Mouse (Mus musculus) heart, embryonic 15.5 days (tissue): ENCODE results near the gene Gm44503. TPM values are rescaled to one million over a fixed set of nuclear protein-coding genes. Genes with fewer than 3 reads are reported as not detected.

Experiments used
- ATAC-seq: fragments of 200-750 bp; cut with Nextera tagmentation; replicated peaks from 2 replicates; pipeline ENCODE4 v1.8.0; 2017; ENCODE audit warnings: low read depth, moderate TSS enrichment; ENCODE audit not compliant: insufficient number of reproducible peaks, insufficient read depth, low FRiP score
- H3K27ac ChIP-seq: fragments of 300-500 bp; sonication (generic); 2 replicates; pipeline ENCODE4 v1.5.1; 2015; ENCODE audit warnings: mild to moderate bottlenecking, inconsistent platforms
- H3K27me3 ChIP-seq: fragments of 300-500 bp; sonication (generic); 2 replicates; pipeline ENCODE4 v1.6.1; 2015; ENCODE audit warnings: inconsistent platforms
- H3K36me3 ChIP-seq: fragments of 300-500 bp; sonication (generic); 2 replicates; pipeline ENCODE4 v1.6.1; 2015; ENCODE audit warnings: mild to moderate bottlenecking, inconsistent platforms
- H3K4me1 ChIP-seq: fragments of 300-500 bp; sonication (generic); replicated peaks from 2 replicates; pipeline ENCODE4 v1.6.1; 2015; ENCODE audit warnings: inconsistent platforms
- H3K4me2 ChIP-seq: fragments of 300-500 bp; sonication (generic); 2 replicates; pipeline ENCODE4 v1.6.1; 2015; ENCODE audit warnings: inconsistent platforms, mild to moderate bottlenecking, moderate library complexity
- H3K4me3 ChIP-seq: fragments of 300-500 bp; sonication (generic); 2 replicates; pipeline ENCODE4 v1.5.1; 2015; ENCODE audit warnings: mild to moderate bottlenecking, inconsistent platforms
- H3K9ac ChIP-seq: fragments of 300-500 bp; sonication (generic); 2 replicates; pipeline ENCODE4 v1.6.1; 2015; ENCODE audit warnings: mild to moderate bottlenecking, inconsistent platforms
- H3K9me3 ChIP-seq: fragments of 300-500 bp; sonication (generic); replicated peaks from 2 replicates; pipeline ENCODE4 v1.6.1; 2016; ENCODE audit warnings: inconsistent platforms
- WGBS: fragments of 180-500 bp; shearing (Covaris S2); methylation state at CpG from one replicate; pipeline ENCODE4 v1.1.7; 2015; ENCODE audit warnings: mixed read lengths; 5-methylcytosine and 5-hydroxymethylcytosine counted together
- polyA plus RNA-seq: library from polyadenylated mRNA; unstranded; fragments of >200 nt; fragmentation: Nextera tagmentation; extraction: Ambion mirVana; gene quantifications from 2 replicates; pipeline ENCODE4 v1.2.1, GENCODE M21; 2015

The Gm44503 gene
- polyA plus RNA-seq, 1 experiment from 2014 or later, result not detected

- Histone ChIP-seq H3K36me3 (peaks cover 20% of the 10 kb centered on the region), H3K9ac (no peak overlapping the region), H3K4me1 (no peaks in the 10 kb centered on the region), H3K9me3 (peaks cover 3% of the 10 kb centered on the region; the same call in 1 of the 2 replicates), H3K27ac (no peak overlapping the region), H3K4me2 (no peak overlapping the region), H3K27me3 (no peaks in the 10 kb centered on the region), H3K4me3 (no peak overlapping the region)
- WGBS, result 62% methylated on average over 3 of the region's 3 CpGs
- no peak for ATAC-seq
These were observed 15.2 kb upstream of the Gm44503 start for GRCm38 (mm10) chr9:72943424-72943823.

- Histone ChIP-seq H3K36me3 (peaks cover 20% of the 10 kb centered on the region), H3K27ac (no peak overlapping the region), H3K4me3 (no peak overlapping the region), H3K4me2 (no peak overlapping the region), H3K27me3 (no peaks in the 10 kb centered on the region), H3K9ac (no peak overlapping the region), H3K9me3 (peaks cover 3% of the 10 kb centered on the region; the same call in 1 of the 2 replicates), H3K4me1 (no peaks in the 10 kb centered on the region)
- ATAC-seq, result no peak
- WGBS, result 89% methylated on average over 13 of the region's 13 CpGs
These were observed 14.4 kb upstream of the Gm44503 start for GRCm38 (mm10) chr9:72944286-72944685.

GRCm38 (mm10) chr9:72947010-72947409 lies 11.6 kb upstream of the Gm44503 start:
- Histone ChIP-seq H3K27me3 (no peaks in the 10 kb centered on the region), H3K36me3 (peaks cover 20% of the 10 kb centered on the region), H3K9ac (no peak overlapping the region), H3K4me3 (no peak overlapping the region), H3K4me1 (no peaks in the 10 kb centered on the region), H3K4me2 (no peak overlapping the region), H3K9me3 (peaks cover 3% of the 10 kb centered on the region; the same call in 1 of the 2 replicates), H3K27ac (no peak overlapping the region)
- no peak for ATAC-seq
- 90% methylated on average over 1 of the region's 1 CpGs for WGBS

- 65% methylated on average over 7 of the region's 7 CpGs for WGBS
These were observed 9.1 kb upstream of the Gm44503 start for GRCm38 (mm10) chr9:72949572-72949971.

GRCm38 (mm10) chr9:72954746-72955145 lies 3.9 kb upstream of the Gm44503 start:
- Histone ChIP-seq H3K9me3 (no peaks in the 10 kb centered on the region), H3K9ac (no peak overlapping the region), H3K27ac (no peak overlapping the region), H3K4me2 (no peak overlapping the region), H3K4me1 (peaks cover 6% of the 10 kb centered on the region), H3K27me3 (no peaks in the 10 kb centered on the region), H3K4me3 (no peak overlapping the region), H3K36me3 (no peaks in the 10 kb centered on the region)
- no peak for ATAC-seq
- WGBS, result 42% methylated on average over 2 of the region's 2 CpGs

More at GRCm38 (mm10) chr9:72949572-72949971, 9.1 kb upstream of the Gm44503 start:
- Histone ChIP-seq H3K9me3 (peaks cover 3% of the 10 kb centered on the region; the same call in 1 of the 2 replicates), H3K27ac (no peak overlapping the region), H3K4me1 (no peaks in the 10 kb centered on the region), H3K4me3 (no peak overlapping the region), H3K36me3 (peaks cover 20% of the 10 kb centered on the region), H3K9ac (no peak overlapping the region), H3K4me2 (no peak overlapping the region), H3K27me3 (no peaks in the 10 kb centered on the region)
- ATAC-seq, result no peak

GRCm38 (mm10) chr9:72955546-72955945 lies 3.1 kb upstream of the Gm44503 start:
- Histone ChIP-seq H3K9me3 (no peaks in the 10 kb centered on the region), H3K27ac (no peak overlapping the region), H3K27me3 (no peaks in the 10 kb centered on the region), H3K4me2 (no peak overlapping the region), H3K36me3 (no peaks in the 10 kb centered on the region), H3K9ac (no peak overlapping the region), H3K4me1 (peaks cover 6% of the 10 kb centered on the region), H3K4me3 (no peak overlapping the region)
- WGBS, result 22% methylated on average over 1 of the region's 1 CpGs
- ATAC-seq, result no peak

- no peaks in the 10 kb centered on the region for H3K9me3 ChIP-seq
- no peak overlapping the region for H3K9ac ChIP-seq
- H3K27me3 ChIP-seq, result no peaks in the 10 kb centered on the region
- WGBS, result 62% methylated on average over 8 of the region's 8 CpGs
- no peak for ATAC-seq
- peaks cover 6% of the 10 kb centered on the region for H3K4me1 ChIP-seq
- H3K36me3 ChIP-seq, result no peaks in the 10 kb centered on the region
- H3K4me2 ChIP-seq, result no peak overlapping the region
- no peak overlapping the region for H3K4me3 ChIP-seq
- H3K27ac ChIP-seq, result no peak overlapping the region
These were observed 2.7 kb downstream of the Gm44503 start for GRCm38 (mm10) chr9:72961346-72961745.

- Histone ChIP-seq H3K9me3 (no peaks in the 10 kb centered on the region), H3K9ac (no peak overlapping the region), H3K4me3 (no peak overlapping the region), H3K27me3 (no peaks in the 10 kb centered on the region), H3K4me1 (peaks cover 6% of the 10 kb centered on the region), H3K4me2 (no peak overlapping the region), H3K36me3 (no peaks in the 10 kb centered on the region), H3K27ac (no peak overlapping the region)
- ATAC-seq, result no peak
- 67% methylated on average over 15 of the region's 15 CpGs for WGBS
These were observed 3.3 kb downstream of the Gm44503 start for GRCm38 (mm10) chr9:72961959-72962358.

GRCm38 (mm10) chr9:72968349-72969061 lies 9.9 kb downstream of the Gm44503 start:
- Histone ChIP-seq H3K4me1 (no peaks in the 10 kb centered on the region), H3K4me3 (no peak overlapping the region), H3K9me3 (no peaks in the 10 kb centered on the region), H3K9ac (no peak overlapping the region), H3K36me3 (no peaks in the 10 kb centered on the region), H3K27ac (no peak overlapping the region), H3K27me3 (no peaks in the 10 kb centered on the region), H3K4me2 (peak overlapping the region; percentile 16; the same call in 1 of the 2 replicates)
- 0 out of 2 replicates have a peak, but pooled peaks have one; percentile 7 for ATAC-seq
- WGBS, result 25% methylated on average over 11 of the region's 11 CpGs

- 61% methylated on average over 7 of the region's 7 CpGs for WGBS
- Histone ChIP-seq H3K4me1 (no peaks in the 10 kb centered on the region), H3K9ac (no peak overlapping the region), H3K27ac (no peak overlapping the region), H3K9me3 (no peaks in the 10 kb centered on the region), H3K4me3 (no peak overlapping the region), H3K4me2 (no peak overlapping the region), H3K27me3 (no peaks in the 10 kb centered on the region), H3K36me3 (no peaks in the 10 kb centered on the region)
- no peak for ATAC-seq
These were observed 11.2 kb downstream of the Gm44503 start for GRCm38 (mm10) chr9:72969874-72970273.

GRCm38 (mm10) chr9:72972435-72972834 lies 13.8 kb downstream of the Gm44503 start:
- Histone ChIP-seq H3K27me3 (no peaks in the 10 kb centered on the region), H3K27ac (no peak overlapping the region), H3K36me3 (no peaks in the 10 kb centered on the region), H3K9ac (no peak overlapping the region), H3K4me2 (no peak overlapping the region), H3K9me3 (no peaks in the 10 kb centered on the region), H3K4me1 (no peaks in the 10 kb centered on the region), H3K4me3 (no peak overlapping the region)
- WGBS, result 78% methylated on average over 5 of the region's 5 CpGs
- no peak for ATAC-seq

- ATAC-seq, result no peak
- H3K36me3 ChIP-seq, result no peaks in the 10 kb centered on the region
- no peak overlapping the region for H3K9ac ChIP-seq
- no peak overlapping the region for H3K4me3 ChIP-seq
- no peaks in the 10 kb centered on the region for H3K27me3 ChIP-seq
- no peak overlapping the region for H3K27ac ChIP-seq
- no peak overlapping the region for H3K4me2 ChIP-seq
- H3K4me1 ChIP-seq, result no peaks in the 10 kb centered on the region
- H3K9me3 ChIP-seq, result no peaks in the 10 kb centered on the region
These were observed 14.3 kb downstream of the Gm44503 start for GRCm38 (mm10) chr9:72972984-72973383.
